Mouse (Mus musculus): Measurements from ENCODE around the gene Gm17334. TPM values are rescaled to one million over a fixed set of nuclear protein-coding genes. Genes with fewer than 3 reads are reported as not detected.

Gm17334 gene
- polyA plus RNA-seq (2012; rRNA removed) = 0.11 and 0.33 TPM in 2 replicates
- polyA plus RNA-seq (2014; fragmentation: Nextera tagmentation; extraction: Ambion mirVana) = 0.28 and 0.30 TPM in 2 replicates

GRCm38 (mm10) chr11:53773087-53773486 is at the start of gene Gm17334:
Gene Gm17334, minus strand, starts transcription at chr11:53773187.
- no peak within 1 kb of the TSS for H3K9ac ChIP-seq (ENCODE audit: low read depth, low read length, severe bottlenecking)
- H3K4me3 ChIP-seq (replicated peaks; ENCODE audit: low read length) = no peak within 1 kb of the TSS
- no peaks in the 10 kb centered on the region for H3K9me3 ChIP-seq (ENCODE audit: control insufficient read depth, low read length)
- no peak for TF ChIP-seq POLR2A (IDR thresholded peaks at IDR 0.05; ENCODE audit: borderline replicate concordance, extremely low read depth, insufficient read depth, insufficient read length)
- DNase-seq (ENCODE audit: low spot score) (no peak), ATAC-seq (ENCODE audit: low FRiP score, low read depth) (no peak)
- H3K4me1 ChIP-seq (ENCODE audit: control insufficient read depth, insufficient read depth, low read length) = peaks cover 7% of the 10 kb centered on the region; the same call in 1 of the 2 replicates
- H3K4me2 ChIP-seq (replicated peaks; ENCODE audit: low read depth, low read length, severe bottlenecking) = no peak within 1 kb of the TSS
- no peak within 1 kb of the TSS for H3K27ac ChIP-seq (replicated peaks; ENCODE audit: low read depth, low read length)
- 92% methylated on average over 5 of the region's 5 CpGs for WGBS
- H3K27me3 ChIP-seq (ENCODE audit: control insufficient read depth, insufficient read depth, low read length) = no peaks in the 10 kb centered on the region
- H3K36me3 ChIP-seq (ENCODE audit: control insufficient read depth, insufficient read depth, low read length) = peaks cover 44% of the 10 kb centered on the region

GRCm38 (mm10) chr11:53821945-53822338 is 49.0 kb upstream of the Gm17334 start:
- WGBS = 91% methylated on average over 3 of the region's 3 CpGs
- Histone ChIP-seq H3K9ac (ENCODE audit: low read depth, low read length, severe bottlenecking) (no peak overlapping the region), H3K4me1 (ENCODE audit: control insufficient read depth, insufficient read depth, low read length) (no peaks in the 10 kb centered on the region), H3K4me2 (replicated peaks; ENCODE audit: low read depth, low read length, severe bottlenecking) (no peak overlapping the region), H3K27ac (replicated peaks; ENCODE audit: low read depth, low read length) (no peak overlapping the region), H3K27me3 (ENCODE audit: control insufficient read depth, insufficient read depth, low read length) (no peaks in the 10 kb centered on the region), H3K4me3 (replicated peaks; ENCODE audit: low read length) (no peak overlapping the region), H3K9me3 (ENCODE audit: control insufficient read depth, low read length) (no peaks in the 10 kb centered on the region), H3K36me3 (ENCODE audit: control insufficient read depth, insufficient read depth, low read length) (no peaks in the 10 kb centered on the region)
- ATAC-seq (ENCODE audit: low FRiP score, low read depth) = no peak
- no peak for DNase-seq (ENCODE audit: low spot score)
- TF ChIP-seq POLR2A (IDR thresholded peaks at IDR 0.05; ENCODE audit: borderline replicate concordance, extremely low read depth, insufficient read depth, insufficient read length) = no peak

- TF ChIP-seq POLR2A (IDR thresholded peaks at IDR 0.05; ENCODE audit: borderline replicate concordance, extremely low read depth, insufficient read depth, insufficient read length) = no peak
- no peak for DNase-seq (ENCODE audit: low spot score)
- H3K36me3 ChIP-seq (ENCODE audit: control insufficient read depth, insufficient read depth, low read length) = no peaks in the 10 kb centered on the region
- no peaks in the 10 kb centered on the region for H3K27me3 ChIP-seq (ENCODE audit: control insufficient read depth, insufficient read depth, low read length)
- no peak overlapping the region for H3K27ac ChIP-seq (replicated peaks; ENCODE audit: low read depth, low read length)
- H3K9me3 ChIP-seq (ENCODE audit: control insufficient read depth, low read length) = no peaks in the 10 kb centered on the region
- no peak overlapping the region for H3K4me2 ChIP-seq (replicated peaks; ENCODE audit: low read depth, low read length, severe bottlenecking)
- no peak for ATAC-seq (ENCODE audit: low FRiP score, low read depth)
- no peak overlapping the region for H3K4me3 ChIP-seq (replicated peaks; ENCODE audit: low read length)
- 82% methylated on average over 11 of the region's 11 CpGs for WGBS
- no peaks in the 10 kb centered on the region for H3K4me1 ChIP-seq (ENCODE audit: control insufficient read depth, insufficient read depth, low read length)
- H3K9ac ChIP-seq (ENCODE audit: low read depth, low read length, severe bottlenecking) = no peak overlapping the region
These were observed 48.4 kb upstream of the Gm17334 start for GRCm38 (mm10) chr11:53821230-53821944.

GRCm38 (mm10) chr11:53820516-53821170 is 47.7 kb upstream of the Gm17334 start:
- H3K36me3 ChIP-seq (ENCODE audit: control insufficient read depth, insufficient read depth, low read length) = no peaks in the 10 kb centered on the region
- H3K9ac ChIP-seq (ENCODE audit: low read depth, low read length, severe bottlenecking) = no peak overlapping the region
- no peaks in the 10 kb centered on the region for H3K27me3 ChIP-seq (ENCODE audit: control insufficient read depth, insufficient read depth, low read length)
- no peaks in the 10 kb centered on the region for H3K9me3 ChIP-seq (ENCODE audit: control insufficient read depth, low read length)
- no peak for ATAC-seq (ENCODE audit: low FRiP score, low read depth)
- WGBS = 91% methylated on average over 13 of the region's 13 CpGs
- TF ChIP-seq POLR2A (IDR thresholded peaks at IDR 0.05; ENCODE audit: borderline replicate concordance, extremely low read depth, insufficient read depth, insufficient read length) = no peak
- no peak for DNase-seq (ENCODE audit: low spot score)
- no peak overlapping the region for H3K4me3 ChIP-seq (replicated peaks; ENCODE audit: low read length)
- no peak overlapping the region for H3K27ac ChIP-seq (replicated peaks; ENCODE audit: low read depth, low read length)
- no peak overlapping the region for H3K4me2 ChIP-seq (replicated peaks; ENCODE audit: low read depth, low read length, severe bottlenecking)
- no peaks in the 10 kb centered on the region for H3K4me1 ChIP-seq (ENCODE audit: control insufficient read depth, insufficient read depth, low read length)

- Histone ChIP-seq H3K4me2 (replicated peaks; ENCODE audit: low read depth, low read length, severe bottlenecking) (no peak overlapping the region), H3K27me3 (ENCODE audit: control insufficient read depth, insufficient read depth, low read length) (no peaks in the 10 kb centered on the region), H3K4me1 (ENCODE audit: control insufficient read depth, insufficient read depth, low read length) (no peaks in the 10 kb centered on the region), H3K4me3 (replicated peaks; ENCODE audit: low read length) (no peak overlapping the region), H3K9ac (ENCODE audit: low read depth, low read length, severe bottlenecking) (no peak overlapping the region), H3K36me3 (ENCODE audit: control insufficient read depth, insufficient read depth, low read length) (no peaks in the 10 kb centered on the region), H3K9me3 (ENCODE audit: control insufficient read depth, low read length) (no peaks in the 10 kb centered on the region), H3K27ac (replicated peaks; ENCODE audit: low read depth, low read length) (no peak overlapping the region)
- ATAC-seq (ENCODE audit: low FRiP score, low read depth) (no peak), DNase-seq (ENCODE audit: low spot score) (no peak)
- 88% methylated on average over 6 of the region's 6 CpGs for WGBS
- no peak for TF ChIP-seq POLR2A (IDR thresholded peaks at IDR 0.05; ENCODE audit: borderline replicate concordance, extremely low read depth, insufficient read depth, insufficient read length)
These were observed 46.5 kb upstream of the Gm17334 start for GRCm38 (mm10) chr11:53819511-53819910.

Measured in limb, embryonic 14.5 days (tissue).